Mouse (Mus musculus): ENCODE measurements around the gene Nckap1. TPM values are rescaled to one million over a fixed set of nuclear protein-coding genes. Genes with fewer than 3 reads are reported as not detected.

Gene Nckap1
- polyA plus RNA-seq, 1 experiment from 2014 or later: 95.0 TPM

- Histone ChIP-seq H3K4me3 (ENCODE audit: low read depth, low read length) (no peak overlapping the region), H3K36me3 (ENCODE audit: control insufficient read depth, insufficient read depth, low read length) (no peaks in the 10 kb centered on the region), H3K9ac (replicated peaks; ENCODE audit: low read depth, low read length) (no peak overlapping the region), H3K4me2 (ENCODE audit: low read depth, low read length) (no peak overlapping the region), H3K9me3 (ENCODE audit: control insufficient read depth, low read length) (no peaks in the 10 kb centered on the region), H3K4me1 (ENCODE audit: control insufficient read depth, insufficient read depth, low read length) (no peaks in the 10 kb centered on the region), H3K27me3 (ENCODE audit: control insufficient read depth, insufficient read depth, low read length) (no peaks in the 10 kb centered on the region), H3K27ac (ENCODE audit: low read depth, low read length) (no peak overlapping the region)
- no peak for ATAC-seq (ENCODE audit: low read depth)
- 75% methylated on average over 4 of the region's 4 CpGs for WGBS
Measured at GRCm38 (mm10) chr2:80570656-80571055, 10.5 kb downstream of the Nckap1 start.

- no peak for ATAC-seq (ENCODE audit: low read depth)
Measured at GRCm38 (mm10) chr2:80567411-80567810, 13.8 kb downstream of the Nckap1 start.

GRCm38 (mm10) chr2:80562253-80562652 lies 18.9 kb downstream of the Nckap1 start:
- H3K9ac ChIP-seq (replicated peaks; ENCODE audit: low read depth, low read length): no peak overlapping the region
- H3K4me2 ChIP-seq (ENCODE audit: low read depth, low read length): no peak overlapping the region
- H3K27me3 ChIP-seq (ENCODE audit: control insufficient read depth, insufficient read depth, low read length): no peaks in the 10 kb centered on the region
- no peak for ATAC-seq (ENCODE audit: low read depth)
- H3K27ac ChIP-seq (ENCODE audit: low read depth, low read length): no peak overlapping the region
- no peaks in the 10 kb centered on the region for H3K9me3 ChIP-seq (ENCODE audit: control insufficient read depth, low read length)
- H3K4me1 ChIP-seq (ENCODE audit: control insufficient read depth, insufficient read depth, low read length): no peaks in the 10 kb centered on the region
- H3K4me3 ChIP-seq (ENCODE audit: low read depth, low read length): no peak overlapping the region
- peaks cover 3% of the 10 kb centered on the region; the same call in 1 of the 2 replicates for H3K36me3 ChIP-seq (ENCODE audit: control insufficient read depth, insufficient read depth, low read length)

More at GRCm38 (mm10) chr2:80567411-80567810, 13.8 kb downstream of the Nckap1 start:
- Histone ChIP-seq H3K27ac (ENCODE audit: low read depth, low read length) (no peak overlapping the region), H3K27me3 (ENCODE audit: control insufficient read depth, insufficient read depth, low read length) (no peaks in the 10 kb centered on the region), H3K4me1 (ENCODE audit: control insufficient read depth, insufficient read depth, low read length) (no peaks in the 10 kb centered on the region), H3K36me3 (ENCODE audit: control insufficient read depth, insufficient read depth, low read length) (no peaks in the 10 kb centered on the region), H3K9ac (replicated peaks; ENCODE audit: low read depth, low read length) (no peak overlapping the region), H3K9me3 (ENCODE audit: control insufficient read depth, low read length) (no peaks in the 10 kb centered on the region), H3K4me2 (ENCODE audit: low read depth, low read length) (no peak overlapping the region), H3K4me3 (ENCODE audit: low read depth, low read length) (no peak overlapping the region)
- 86% methylated on average over 4 of the region's 4 CpGs for WGBS

DNA sequence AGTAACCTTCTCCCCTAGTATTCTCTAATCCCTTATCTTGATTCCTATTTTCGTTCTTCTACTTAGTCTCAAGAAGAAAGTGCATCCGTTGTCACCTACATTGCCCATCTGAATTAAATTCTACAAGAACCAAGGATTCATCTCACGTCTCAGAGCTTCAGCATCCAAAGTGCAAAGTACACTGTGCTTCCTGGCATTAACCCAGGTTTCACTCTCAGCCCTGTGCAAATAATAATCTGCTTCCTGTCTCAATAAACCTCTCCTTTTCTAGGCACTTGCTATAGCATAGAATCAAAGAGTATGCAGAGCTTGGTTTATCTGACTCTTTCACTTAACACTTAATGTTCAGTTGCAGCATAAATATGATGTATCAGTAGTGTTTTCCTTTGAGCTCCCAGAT lies 19.7 kb downstream of the Nckap1 start:
- Histone ChIP-seq H3K9me3 (ENCODE audit: control insufficient read depth, low read length) (no peaks in the 10 kb centered on the region), H3K36me3 (ENCODE audit: control insufficient read depth, insufficient read depth, low read length) (peaks cover 3% of the 10 kb centered on the region; the same call in 1 of the 2 replicates), H3K27me3 (ENCODE audit: control insufficient read depth, insufficient read depth, low read length) (no peaks in the 10 kb centered on the region), H3K27ac (ENCODE audit: low read depth, low read length) (no peak overlapping the region), H3K4me2 (ENCODE audit: low read depth, low read length) (no peak overlapping the region), H3K4me3 (ENCODE audit: low read depth, low read length) (no peak overlapping the region), H3K4me1 (ENCODE audit: control insufficient read depth, insufficient read depth, low read length) (no peaks in the 10 kb centered on the region), H3K9ac (replicated peaks; ENCODE audit: low read depth, low read length) (no peak overlapping the region)
- ATAC-seq (ENCODE audit: low read depth): no peak
- WGBS: 92% methylated on average over 3 of the region's 3 CpGs

DNA sequence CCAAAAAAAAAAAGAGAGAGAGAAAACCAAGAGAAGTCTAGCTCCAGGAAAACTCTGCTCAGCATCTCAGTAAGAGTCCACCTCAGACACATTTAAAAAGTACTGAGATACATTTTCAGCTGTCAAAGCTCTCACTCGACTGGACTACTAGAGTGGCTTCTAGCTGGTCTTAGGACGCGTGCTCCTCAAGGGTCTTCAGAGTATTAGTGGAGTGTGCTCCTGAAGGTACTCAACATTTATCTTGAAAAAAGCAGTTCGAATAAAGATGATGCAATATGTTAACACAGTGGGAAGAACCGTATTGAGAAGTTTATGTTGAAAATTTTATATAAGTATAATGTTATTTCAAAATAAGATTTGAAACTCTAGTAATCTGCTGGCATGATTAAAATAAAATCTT lies 20.4 kb downstream of the Nckap1 start:
- no peaks in the 10 kb centered on the region for H3K4me1 ChIP-seq (ENCODE audit: control insufficient read depth, insufficient read depth, low read length)
- no peak overlapping the region for H3K4me2 ChIP-seq (ENCODE audit: low read depth, low read length)
- ATAC-seq (ENCODE audit: low read depth): no peak
- no peak overlapping the region for H3K9ac ChIP-seq (replicated peaks; ENCODE audit: low read depth, low read length)
- H3K4me3 ChIP-seq (ENCODE audit: low read depth, low read length): no peak overlapping the region
- WGBS: 93% methylated on average over 5 of the region's 5 CpGs
- no peak overlapping the region for H3K27ac ChIP-seq (ENCODE audit: low read depth, low read length)
- no peaks in the 10 kb centered on the region for H3K27me3 ChIP-seq (ENCODE audit: control insufficient read depth, insufficient read depth, low read length)
- H3K9me3 ChIP-seq (ENCODE audit: control insufficient read depth, low read length): no peaks in the 10 kb centered on the region
- peaks cover 3% of the 10 kb centered on the region; the same call in 1 of the 2 replicates for H3K36me3 ChIP-seq (ENCODE audit: control insufficient read depth, insufficient read depth, low read length)

DNA sequence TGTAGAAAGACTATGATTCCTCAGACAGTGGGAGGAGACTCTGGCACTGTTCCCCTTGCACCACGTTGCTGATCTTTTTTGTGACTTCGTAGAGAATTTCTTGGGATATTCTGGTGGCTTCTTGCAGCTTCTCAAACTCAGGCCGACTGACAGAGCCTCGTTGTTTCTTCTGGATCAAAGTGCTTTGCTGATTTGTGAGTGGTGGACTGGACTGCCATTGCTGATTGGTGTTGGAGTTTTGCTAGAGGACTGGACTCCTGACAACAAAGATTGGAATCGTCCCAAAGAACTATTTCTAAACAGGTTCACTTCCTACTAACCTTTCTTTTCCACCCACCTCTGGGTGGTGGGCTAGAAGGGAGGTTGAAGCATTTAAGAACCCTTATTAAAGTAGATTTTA lies 21.5 kb downstream of the Nckap1 start:
- Histone ChIP-seq H3K9me3 (ENCODE audit: control insufficient read depth, low read length) (no peaks in the 10 kb centered on the region), H3K4me1 (ENCODE audit: control insufficient read depth, insufficient read depth, low read length) (no peaks in the 10 kb centered on the region), H3K36me3 (ENCODE audit: control insufficient read depth, insufficient read depth, low read length) (peaks cover 3% of the 10 kb centered on the region; the same call in 1 of the 2 replicates), H3K27me3 (ENCODE audit: control insufficient read depth, insufficient read depth, low read length) (no peaks in the 10 kb centered on the region), H3K4me3 (ENCODE audit: low read depth, low read length) (no peak overlapping the region), H3K4me2 (ENCODE audit: low read depth, low read length) (no peak overlapping the region), H3K9ac (replicated peaks; ENCODE audit: low read depth, low read length) (no peak overlapping the region), H3K27ac (ENCODE audit: low read depth, low read length) (no peak overlapping the region)
- no peak for ATAC-seq (ENCODE audit: low read depth)
- 87% methylated on average over 5 of the region's 5 CpGs for WGBS

GRCm38 (mm10) chr2:80554442-80554841 lies 26.7 kb downstream of the Nckap1 start:
- no peak for ATAC-seq (ENCODE audit: low read depth)
- H3K9me3 ChIP-seq (ENCODE audit: control insufficient read depth, low read length): no peaks in the 10 kb centered on the region
- no peak overlapping the region for H3K27ac ChIP-seq (ENCODE audit: low read depth, low read length)
- H3K27me3 ChIP-seq (ENCODE audit: control insufficient read depth, insufficient read depth, low read length): no peaks in the 10 kb centered on the region
- WGBS: 91% methylated on average over 4 of the region's 4 CpGs
- no peaks in the 10 kb centered on the region for H3K4me1 ChIP-seq (ENCODE audit: control insufficient read depth, insufficient read depth, low read length)
- peaks cover 34% of the 10 kb centered on the region for H3K36me3 ChIP-seq (ENCODE audit: control insufficient read depth, insufficient read depth, low read length)
- no peak overlapping the region for H3K4me3 ChIP-seq (ENCODE audit: low read depth, low read length)
- H3K4me2 ChIP-seq (ENCODE audit: low read depth, low read length): no peak overlapping the region
- no peak overlapping the region for H3K9ac ChIP-seq (replicated peaks; ENCODE audit: low read depth, low read length)

DNA sequence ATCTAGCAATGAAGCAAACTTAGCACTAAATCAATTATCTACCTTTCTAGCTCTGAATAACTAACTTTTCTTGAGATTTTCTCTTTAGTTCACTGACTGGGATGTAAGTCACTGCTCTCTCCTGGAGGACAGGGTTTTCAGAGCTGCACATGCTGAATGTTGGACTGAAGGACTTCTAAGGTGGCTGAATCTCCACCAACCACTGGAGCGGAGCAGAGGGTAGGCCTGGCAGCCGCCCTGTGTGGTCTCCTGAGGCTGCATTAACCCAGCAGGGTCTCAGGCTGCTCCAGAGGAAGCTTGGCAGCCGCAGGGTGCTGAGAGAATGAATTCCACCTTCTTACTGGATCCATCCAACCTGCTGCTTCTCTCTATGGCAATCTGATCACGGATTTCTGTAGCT lies 31.5 kb downstream of the Nckap1 start:
- H3K4me1 ChIP-seq (ENCODE audit: control insufficient read depth, insufficient read depth, low read length): no peaks in the 10 kb centered on the region
- no peaks in the 10 kb centered on the region for H3K9me3 ChIP-seq (ENCODE audit: control insufficient read depth, low read length)
- no peak for ATAC-seq (ENCODE audit: low read depth)
- H3K27ac ChIP-seq (ENCODE audit: low read depth, low read length): no peak overlapping the region
- H3K9ac ChIP-seq (replicated peaks; ENCODE audit: low read depth, low read length): no peak overlapping the region
- H3K4me3 ChIP-seq (ENCODE audit: low read depth, low read length): no peak overlapping the region
- 96% methylated on average over 4 of the region's 4 CpGs for WGBS
- peaks cover 39% of the 10 kb centered on the region for H3K36me3 ChIP-seq (ENCODE audit: control insufficient read depth, insufficient read depth, low read length)
- H3K27me3 ChIP-seq (ENCODE audit: control insufficient read depth, insufficient read depth, low read length): no peaks in the 10 kb centered on the region
- H3K4me2 ChIP-seq (ENCODE audit: low read depth, low read length): no peak overlapping the region

DNA sequence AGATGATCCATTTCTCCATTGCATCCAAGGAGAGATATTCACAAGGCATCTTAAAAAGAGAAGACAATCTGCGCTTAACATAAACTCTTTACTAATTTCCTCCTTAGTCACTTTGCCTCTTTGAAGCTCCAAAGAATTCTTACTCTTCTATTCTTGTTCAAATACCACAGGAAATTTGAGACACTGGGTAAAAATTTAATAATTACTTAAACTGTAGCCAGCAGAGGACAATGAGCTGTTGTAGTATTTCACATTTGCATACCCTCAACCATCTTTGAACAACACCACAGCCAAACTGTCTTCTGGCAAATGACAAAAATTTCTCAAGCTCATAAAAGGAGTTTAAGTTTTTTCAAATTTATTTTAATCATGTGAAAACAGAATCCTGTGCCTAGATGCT lies 33.3 kb downstream of the Nckap1 start:
- H3K4me1 ChIP-seq (ENCODE audit: control insufficient read depth, insufficient read depth, low read length): no peaks in the 10 kb centered on the region
- H3K27ac ChIP-seq (ENCODE audit: low read depth, low read length): no peak overlapping the region
- H3K27me3 ChIP-seq (ENCODE audit: control insufficient read depth, insufficient read depth, low read length): no peaks in the 10 kb centered on the region
- no peak for ATAC-seq (ENCODE audit: low read depth)
- H3K9ac ChIP-seq (replicated peaks; ENCODE audit: low read depth, low read length): no peak overlapping the region
- H3K36me3 ChIP-seq (ENCODE audit: control insufficient read depth, insufficient read depth, low read length): peaks cover 45% of the 10 kb centered on the region
- no peak overlapping the region for H3K4me2 ChIP-seq (ENCODE audit: low read depth, low read length)
- H3K4me3 ChIP-seq (ENCODE audit: low read depth, low read length): no peak overlapping the region
- H3K9me3 ChIP-seq (ENCODE audit: control insufficient read depth, low read length): no peaks in the 10 kb centered on the region
- WGBS: 100% methylated on average over 1 of the region's 1 CpGs

DNA sequence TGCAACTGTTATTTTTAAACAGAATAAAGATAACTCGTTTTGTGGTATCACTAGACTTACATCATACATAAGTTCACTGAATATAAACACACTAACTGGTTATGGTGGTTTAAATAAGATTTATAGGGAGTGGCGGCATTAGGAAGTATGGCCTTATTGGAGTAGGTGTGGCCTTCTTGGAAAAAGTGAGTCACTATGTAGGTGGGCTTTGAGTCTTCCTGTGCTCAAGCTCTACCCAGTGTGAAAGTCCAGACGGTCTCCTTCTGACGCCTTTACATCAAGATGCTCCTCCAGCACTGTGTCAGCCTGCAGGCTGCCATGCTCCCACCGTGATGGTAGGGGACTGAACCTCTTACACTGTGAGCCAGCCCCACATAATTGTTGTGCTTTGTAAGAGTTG lies 38.4 kb downstream of the Nckap1 start:
- Histone ChIP-seq H3K27ac (ENCODE audit: low read depth, low read length) (no peak overlapping the region), H3K36me3 (ENCODE audit: control insufficient read depth, insufficient read depth, low read length) (peaks cover 31% of the 10 kb centered on the region), H3K4me2 (ENCODE audit: low read depth, low read length) (no peak overlapping the region), H3K27me3 (ENCODE audit: control insufficient read depth, insufficient read depth, low read length) (no peaks in the 10 kb centered on the region), H3K9ac (replicated peaks; ENCODE audit: low read depth, low read length) (no peak overlapping the region), H3K4me1 (ENCODE audit: control insufficient read depth, insufficient read depth, low read length) (no peaks in the 10 kb centered on the region), H3K4me3 (ENCODE audit: low read depth, low read length) (no peak overlapping the region), H3K9me3 (ENCODE audit: control insufficient read depth, low read length) (no peaks in the 10 kb centered on the region)
- no peak for ATAC-seq (ENCODE audit: low read depth)
- WGBS: 86% methylated on average over 5 of the region's 5 CpGs
